Mouse (Mus musculus): ENCODE data around the gene Gcc1. TPM values are rescaled to one million over a fixed set of nuclear protein-coding genes. Genes with fewer than 3 reads are reported as not detected.

Gene Gcc1
- total and polyA plus RNA-seq, 2 experiments from 2014 or later, result 8.7 to 11.2 TPM

DNA sequence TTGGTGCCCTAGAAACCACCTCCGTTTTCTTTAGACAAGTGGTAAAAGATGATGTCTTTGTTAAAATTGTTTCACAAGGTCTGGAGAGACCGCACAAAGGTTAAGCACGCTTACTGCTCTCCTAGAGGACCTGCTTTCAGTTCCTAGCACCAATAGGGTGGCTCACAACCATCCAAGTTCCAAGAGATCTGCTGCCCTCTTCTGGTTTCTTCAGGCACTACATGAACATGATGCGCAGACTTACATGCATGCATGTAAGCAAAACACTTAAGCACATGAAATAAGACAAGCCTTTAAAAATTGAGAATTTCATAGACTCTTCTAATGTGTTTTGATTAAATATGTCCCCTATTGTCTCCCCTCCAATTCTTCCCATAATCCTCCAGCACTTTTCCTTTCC lies 28.4 kb downstream of the Gcc1 start:
- H3K27me3 ChIP-seq (ENCODE audit: insufficient read depth, low read length), result no peaks in the 10 kb centered on the region
- H3K9ac ChIP-seq (replicated peaks; ENCODE audit: low read length, poor library complexity, severe bottlenecking), result no peak overlapping the region
- no peak overlapping the region for H3K4me3 ChIP-seq (ENCODE audit: low read depth, low read length)
- peak; percentile 38 for TF ChIP-seq CTCF (IDR thresholded peaks at IDR 0.05)
- H3K4me1 ChIP-seq (ENCODE audit: insufficient read depth, low read length), result no peaks in the 10 kb centered on the region; the same call in 1 of the 2 replicates
- no peaks in the 10 kb centered on the region for H3K36me3 ChIP-seq (ENCODE audit: insufficient read depth, low read length)
- ATAC-seq (ENCODE audit: low FRiP score) (no peak), DNase-seq (ENCODE audit: low spot score) (no peak)
- 95% methylated on average over 4 of the region's 4 CpGs for WGBS
- no peaks in the 10 kb centered on the region for H3K9me3 ChIP-seq (ENCODE audit: low read length)
- no peak overlapping the region for H3K4me2 ChIP-seq (ENCODE audit: low read depth, low read length, poor library complexity, severe bottlenecking)
- H3K27ac ChIP-seq (ENCODE audit: low read depth, low read length), result no peak overlapping the region

- no peaks in the 10 kb centered on the region; the same call in 1 of the 2 replicates for H3K4me1 ChIP-seq (ENCODE audit: insufficient read depth, low read length)
- H3K4me3 ChIP-seq (ENCODE audit: low read depth, low read length), result no peak overlapping the region
- H3K27me3 ChIP-seq (ENCODE audit: insufficient read depth, low read length), result no peaks in the 10 kb centered on the region
- WGBS, result 82% methylated on average over 3 of the region's 3 CpGs
- no peaks in the 10 kb centered on the region for H3K36me3 ChIP-seq (ENCODE audit: insufficient read depth, low read length)
- TF ChIP-seq CTCF (IDR thresholded peaks at IDR 0.05), result peak; percentile 47
- no peak overlapping the region for H3K9ac ChIP-seq (replicated peaks; ENCODE audit: low read length, poor library complexity, severe bottlenecking)
- no peak overlapping the region for H3K4me2 ChIP-seq (ENCODE audit: low read depth, low read length, poor library complexity, severe bottlenecking)
- ATAC-seq (ENCODE audit: low FRiP score) (no peak), DNase-seq (ENCODE audit: low spot score) (no peak)
- no peaks in the 10 kb centered on the region for H3K9me3 ChIP-seq (ENCODE audit: low read length)
- H3K27ac ChIP-seq (ENCODE audit: low read depth, low read length), result no peak overlapping the region
Observed at GRCm38 (mm10) chr6:28398726-28399125, 29.5 kb downstream of the Gcc1 start.

- Histone ChIP-seq H3K27ac (ENCODE audit: low read depth, low read length) (no peak within 1 kb of the TSS), H3K27me3 (ENCODE audit: insufficient read depth, low read length) (no peaks in the 10 kb centered on the region), H3K9me3 (ENCODE audit: low read length) (no peaks in the 10 kb centered on the region), H3K36me3 (ENCODE audit: insufficient read depth, low read length) (no peaks in the 10 kb centered on the region), H3K9ac (replicated peaks; ENCODE audit: low read length, poor library complexity, severe bottlenecking) (peak within 1 kb of the TSS; percentile 51), H3K4me2 (ENCODE audit: low read depth, low read length, poor library complexity, severe bottlenecking) (peak within 1 kb of the TSS; percentile 96), H3K4me3 (ENCODE audit: low read depth, low read length) (peak within 1 kb of the TSS; percentile 50), H3K4me1 (ENCODE audit: insufficient read depth, low read length) (no peaks in the 10 kb centered on the region; the same call in 1 of the 2 replicates)
- ATAC-seq (ENCODE audit: low FRiP score), result peak; percentile 46; the same call in 1 of the 2 replicates
- DNase-seq (ENCODE audit: low spot score), result peak; percentile 40
- TF ChIP-seq CTCF (IDR thresholded peaks at IDR 0.05), result no peak
- 0% methylated on average over 33 of the region's 33 CpGs for WGBS
Observed at GRCm38 (mm10) chr6:28397681-28398203, 30.4 kb downstream of the Gcc1 start, which contains the start of gene Zfp800. TSS of gene Zfp800 (minus strand) at chr6:28398005.

DNA sequence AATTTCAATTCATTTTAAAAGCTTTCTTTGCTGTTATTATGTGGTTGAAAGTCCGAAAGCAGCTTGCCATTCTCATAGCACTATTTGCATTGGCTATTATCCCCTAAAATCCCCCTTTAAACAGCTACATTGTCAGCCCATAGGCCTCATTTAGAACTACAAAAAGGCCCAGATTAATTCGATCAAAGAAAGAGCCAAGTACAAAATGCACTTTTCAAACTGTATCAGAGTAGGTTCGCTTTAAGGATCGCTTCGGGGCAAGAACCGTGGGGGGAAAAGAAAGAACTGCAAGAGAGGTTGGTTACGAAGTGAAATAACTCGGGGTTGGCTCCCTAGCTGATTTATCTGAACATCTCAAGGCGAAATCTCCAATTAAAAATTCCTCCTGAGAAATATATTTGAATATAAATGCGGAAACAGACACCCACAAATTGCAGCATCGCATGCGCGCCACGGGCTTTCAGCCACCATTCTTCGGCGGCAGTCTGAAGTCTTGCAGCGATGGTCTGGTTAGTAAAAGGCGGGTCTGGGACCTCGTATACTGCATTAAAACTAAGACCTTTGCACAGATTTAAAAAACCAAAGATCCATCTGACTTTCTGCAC lies 31.2 kb downstream of the Gcc1 start:
- no peak for ATAC-seq (ENCODE audit: low FRiP score)
- peak overlapping the region; percentile 96 for H3K4me2 ChIP-seq (ENCODE audit: low read depth, low read length, poor library complexity, severe bottlenecking)
- H3K9ac ChIP-seq (replicated peaks; ENCODE audit: low read length, poor library complexity, severe bottlenecking), result 0 out of 2 replicates have a peak overlapping the region, but pooled peaks have one; percentile 19
- H3K4me3 ChIP-seq (ENCODE audit: low read depth, low read length), result peak overlapping the region; percentile 50
- no peaks in the 10 kb centered on the region for H3K36me3 ChIP-seq (ENCODE audit: insufficient read depth, low read length)
- 2% methylated on average over 19 of the region's 19 CpGs for WGBS
- no peaks in the 10 kb centered on the region for H3K9me3 ChIP-seq (ENCODE audit: low read length)
- TF ChIP-seq CTCF (IDR thresholded peaks at IDR 0.05), result no peak
- no peaks in the 10 kb centered on the region for H3K27me3 ChIP-seq (ENCODE audit: insufficient read depth, low read length)
- no peak overlapping the region for H3K27ac ChIP-seq (ENCODE audit: low read depth, low read length)
- no peaks in the 10 kb centered on the region; the same call in 1 of the 2 replicates for H3K4me1 ChIP-seq (ENCODE audit: insufficient read depth, low read length)
- peak; percentile 26 for DNase-seq (ENCODE audit: low spot score)

DNA sequence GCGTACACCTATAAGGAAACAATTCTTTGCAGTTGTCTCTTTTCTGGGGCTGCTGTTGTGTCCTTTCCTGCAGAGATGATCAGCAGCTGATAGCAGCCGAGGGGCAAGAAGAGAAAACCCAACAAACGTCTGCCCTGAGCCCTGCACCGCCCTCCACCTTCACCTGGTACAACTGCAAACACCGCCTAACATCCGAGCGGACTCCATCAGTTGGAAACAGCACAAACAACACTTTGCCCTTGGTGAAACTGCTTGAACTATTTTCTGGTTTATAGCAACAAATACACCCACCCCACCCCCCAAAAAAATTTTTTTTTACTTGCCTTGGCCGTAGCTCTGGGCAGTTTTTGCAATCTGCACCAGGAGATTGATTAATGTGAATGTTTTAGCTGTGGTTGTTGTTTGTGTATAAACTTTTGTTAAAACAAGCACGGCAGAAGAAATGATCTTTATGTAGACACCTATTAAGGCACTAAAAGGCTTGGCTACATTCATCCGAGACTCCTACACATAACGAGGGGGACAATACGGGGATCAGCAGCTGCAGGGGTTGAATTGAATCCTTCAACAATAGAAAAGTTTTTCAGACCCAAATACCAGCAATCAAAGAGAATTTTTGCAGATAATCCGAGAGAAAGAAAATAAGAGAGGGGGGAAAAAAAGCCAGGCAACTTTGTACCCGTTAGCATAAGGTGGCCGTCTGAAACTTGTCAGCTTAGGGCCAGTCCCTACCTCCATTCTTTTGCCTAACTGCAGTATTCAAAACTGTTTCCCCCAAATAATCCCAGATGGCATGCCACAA lies 31.9 kb downstream of the Gcc1 start:
- WGBS, result 27% methylated on average over 15 of the region's 15 CpGs
- Histone ChIP-seq H3K9ac (replicated peaks; ENCODE audit: low read length, poor library complexity, severe bottlenecking) (0 out of 2 replicates have a peak overlapping the region, but pooled peaks have one; percentile 19), H3K27ac (ENCODE audit: low read depth, low read length) (no peak overlapping the region), H3K27me3 (ENCODE audit: insufficient read depth, low read length) (no peaks in the 10 kb centered on the region), H3K9me3 (ENCODE audit: low read length) (no peaks in the 10 kb centered on the region), H3K4me3 (ENCODE audit: low read depth, low read length) (peak overlapping the region; percentile 50), H3K4me1 (ENCODE audit: insufficient read depth, low read length) (no peaks in the 10 kb centered on the region; the same call in 1 of the 2 replicates), H3K4me2 (ENCODE audit: low read depth, low read length, poor library complexity, severe bottlenecking) (peak overlapping the region; percentile 96), H3K36me3 (ENCODE audit: insufficient read depth, low read length) (no peaks in the 10 kb centered on the region)
- no peak for DNase-seq (ENCODE audit: low spot score)
- ATAC-seq (ENCODE audit: low FRiP score), result no peak
- no peak for TF ChIP-seq CTCF (IDR thresholded peaks at IDR 0.05)

All from midbrain, postnatal 0 days (tissue).